Mouse (Mus musculus) B cell, adult 2 months (primary cell): ENCODE results near the gene Pax4.

Source experiments
- DNase-seq, 2 experiments: peaks; one replicate each; pipeline ENCODE4 v3.0.0; 2022

The Pax4 gene

GRCm38 (mm10) chr6:28396051-28396852 lies 52.9 kb downstream of the Pax4 start:
- DNase-seq: no peak
